Mouse (Mus musculus) embryo, embryonic 9.5 days (tissue): ENCODE data around the gene Ptchd4.

Source experiments
- DNase-seq: peaks from one replicate; pipeline ENCODE4 v3.0.0-alpha.2; 2017; ENCODE audit errors: extremely low spot score

Gene Ptchd4

GRCm38 (mm10) chr17:42427961-42428360, 112.2 kb downstream of the Ptchd4 start:
- no peak for DNase-seq

GRCm38 (mm10) chr17:42430380-42430779, 114.6 kb downstream of the Ptchd4 start:
- no peak for DNase-seq

- DNase-seq: no peak
Observed at GRCm38 (mm10) chr17:42452235-42452634, 136.5 kb downstream of the Ptchd4 start.

GRCm38 (mm10) chr17:42456441-42456840, 140.7 kb downstream of the Ptchd4 start:
- no peak for DNase-seq

- no peak for DNase-seq
Observed at GRCm38 (mm10) chr17:42462726-42463125, 147.0 kb downstream of the Ptchd4 start.

- no peak for DNase-seq
Observed at GRCm38 (mm10) chr17:42480173-42480991, 164.6 kb downstream of the Ptchd4 start.

- no peak for DNase-seq
Observed at GRCm38 (mm10) chr17:42509356-42510262, 193.9 kb downstream of the Ptchd4 start.

- DNase-seq: no peak
Observed at GRCm38 (mm10) chr17:42530147-42530546, 214.4 kb downstream of the Ptchd4 start.

- no peak for DNase-seq
Observed at GRCm38 (mm10) chr17:42549578-42549977, 233.8 kb downstream of the Ptchd4 start.
